Mouse (Mus musculus): ENCODE results near the gene Ehhadh.

- TF ChIP-seq POLR2A (IDR thresholded peaks at IDR 0.05; ENCODE audit: borderline replicate concordance, insufficient read depth, low read length) (no peak), CTCF (IDR thresholded peaks at IDR 0.05; ENCODE audit: borderline replicate concordance, insufficient read depth, low read depth, low read length) (no peak)
Measured at GRCm38 (mm10) chr16:21743401-21743800, 44.2 kb downstream of the Ehhadh start.
